Mouse (Mus musculus) mature B cell (primary cell): Measurements from ENCODE around the gene Smg7.

ENCODE experiments used
- in situ Hi-C: fragments of 300-500 bp; cut with MboI; formaldehyde crosslinking; loops from 2 replicates; pipeline ENCODE4 v1.14.3; 2019

Gene Smg7

DNA sequence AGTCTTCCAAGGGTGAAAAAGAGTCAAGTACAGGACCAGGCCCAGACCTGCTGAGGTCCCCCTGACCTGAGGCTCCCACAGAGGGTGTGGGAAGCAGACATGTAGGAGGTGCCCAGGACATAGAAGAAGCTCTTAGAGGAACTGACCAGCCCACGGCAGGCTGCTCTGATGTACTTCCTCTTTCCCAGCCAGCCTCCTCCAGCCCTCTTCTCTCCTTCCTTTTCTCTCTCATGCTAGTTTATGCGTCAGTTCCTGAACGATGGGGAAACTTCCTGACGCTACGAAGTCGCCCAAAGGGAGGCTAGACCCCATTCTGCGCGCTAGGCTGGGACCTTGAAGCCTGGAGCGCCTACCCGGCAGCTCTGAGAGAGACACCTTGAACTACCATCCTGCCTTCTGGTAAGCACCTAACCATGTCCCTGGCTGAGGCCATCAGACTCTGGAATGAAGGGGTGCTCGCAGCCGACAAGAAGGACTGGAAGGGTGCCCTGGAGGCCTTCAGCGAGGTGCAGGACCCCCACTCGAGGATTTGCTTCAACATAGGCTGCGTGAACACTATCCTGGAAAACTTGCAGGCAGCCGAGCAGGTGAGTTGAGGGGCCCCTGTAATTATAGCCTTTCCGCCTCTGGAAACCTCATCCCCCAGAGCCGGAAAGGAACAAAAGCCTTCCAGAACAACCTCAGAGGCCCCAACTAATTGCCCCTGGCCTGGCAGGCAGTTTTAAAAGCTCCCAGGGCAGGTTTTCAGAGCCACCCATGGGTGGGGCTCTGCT, 94.6 kb downstream of the Smg7 start:
- in situ Hi-C loops = no loop called here

DNA sequence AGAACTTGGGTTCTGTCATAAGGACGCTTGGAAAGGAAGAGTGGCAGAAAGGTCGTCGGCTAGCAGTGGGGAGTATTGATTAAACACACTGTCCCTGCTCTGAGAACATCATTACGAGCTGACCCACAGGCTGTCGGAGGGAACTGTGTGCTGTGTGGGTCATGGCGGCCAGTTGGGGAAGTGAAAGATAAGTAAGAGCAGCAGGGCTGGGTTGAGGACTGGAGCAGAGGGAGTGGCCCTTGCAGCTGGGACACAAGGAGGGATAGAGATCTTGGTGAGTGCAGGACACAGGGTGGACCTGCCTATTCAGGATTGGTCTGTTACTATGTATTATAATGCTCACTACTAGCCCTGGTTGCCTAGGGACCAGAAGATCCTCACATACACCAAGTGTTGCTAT, 97.5 kb downstream of the Smg7 start:
- in situ Hi-C loops = no loop called here

DNA sequence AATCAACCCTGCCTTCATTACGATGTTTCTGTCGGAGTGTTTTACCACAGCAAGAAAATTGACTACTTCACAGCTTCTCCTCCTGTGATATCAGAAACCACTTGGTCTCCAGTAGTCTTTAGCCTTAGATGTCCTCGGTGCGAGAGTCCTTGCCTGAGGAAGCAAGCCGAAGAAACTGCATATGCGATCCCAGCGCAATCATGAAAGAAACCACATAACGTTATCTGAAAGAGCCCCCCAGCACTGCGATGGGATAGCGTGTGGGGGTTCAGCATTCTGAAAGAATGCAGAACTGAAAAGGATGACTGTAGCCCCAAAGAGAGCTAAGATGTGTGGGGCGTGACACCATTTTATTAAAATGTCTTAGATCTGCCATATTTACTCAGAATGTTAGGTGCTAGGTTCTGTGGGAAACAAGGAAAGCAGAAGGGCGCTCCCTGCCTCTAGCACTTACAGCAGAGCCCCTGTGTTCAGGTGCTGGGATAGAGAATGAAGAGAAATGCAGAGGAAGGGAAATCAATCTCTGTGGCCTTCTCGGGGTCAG, 101.7 kb downstream of the Smg7 start:
- in situ Hi-C loops = no loop called here

DNA sequence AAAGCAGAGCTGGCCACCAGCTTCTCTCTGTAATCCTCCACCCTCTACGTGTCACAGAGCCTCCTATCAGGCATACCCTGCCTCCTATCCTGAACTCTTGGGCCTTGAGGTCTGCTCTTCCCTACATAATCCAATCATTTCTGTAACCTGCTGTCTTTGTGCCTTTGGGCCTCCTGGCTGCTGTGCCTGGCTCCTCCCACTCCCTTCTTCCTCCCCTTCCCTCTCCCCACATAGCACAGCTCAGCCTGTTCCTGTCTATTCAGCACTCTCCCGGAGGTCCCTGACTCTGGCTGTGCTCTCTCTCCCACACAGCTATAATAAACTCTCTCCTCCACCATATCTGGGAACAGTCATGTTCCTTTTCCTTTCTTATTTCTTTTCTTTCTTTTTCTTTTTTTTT, 102.5 kb downstream of the Smg7 start, which contains the start of gene Ncf2:
Ncf2 (plus strand) TSS at position 298 of the 400 bp plus-strand sequence.
- in situ Hi-C loops = loop anchor here (10.0 kb wide), 1 partner anchor 105 kb away; the partner anchor contains the start of gene Smg7

DNA sequence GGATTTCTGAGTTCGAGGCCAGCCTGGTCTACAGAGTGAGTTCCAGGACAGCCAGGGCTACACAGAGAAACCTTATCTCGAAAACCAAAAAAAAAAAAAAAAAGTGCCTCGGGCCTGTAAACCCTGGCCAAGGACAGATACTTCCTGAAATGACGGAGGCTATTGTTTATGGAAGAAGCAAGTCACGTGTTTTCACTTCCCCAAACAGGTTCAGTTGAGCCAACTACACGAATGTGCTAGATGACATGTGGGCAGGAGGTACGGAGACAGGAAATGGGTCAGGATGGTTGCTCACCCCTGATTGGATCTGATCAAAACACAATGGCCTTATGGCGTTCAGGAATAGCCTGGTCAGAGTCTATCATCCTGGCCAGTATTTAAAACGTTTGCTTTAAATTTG, 104.3 kb downstream of the Smg7 start:
- in situ Hi-C loops = loop anchor here (10.0 kb wide), 1 partner anchor 107 kb away; the partner anchor contains the start of gene Smg7

DNA sequence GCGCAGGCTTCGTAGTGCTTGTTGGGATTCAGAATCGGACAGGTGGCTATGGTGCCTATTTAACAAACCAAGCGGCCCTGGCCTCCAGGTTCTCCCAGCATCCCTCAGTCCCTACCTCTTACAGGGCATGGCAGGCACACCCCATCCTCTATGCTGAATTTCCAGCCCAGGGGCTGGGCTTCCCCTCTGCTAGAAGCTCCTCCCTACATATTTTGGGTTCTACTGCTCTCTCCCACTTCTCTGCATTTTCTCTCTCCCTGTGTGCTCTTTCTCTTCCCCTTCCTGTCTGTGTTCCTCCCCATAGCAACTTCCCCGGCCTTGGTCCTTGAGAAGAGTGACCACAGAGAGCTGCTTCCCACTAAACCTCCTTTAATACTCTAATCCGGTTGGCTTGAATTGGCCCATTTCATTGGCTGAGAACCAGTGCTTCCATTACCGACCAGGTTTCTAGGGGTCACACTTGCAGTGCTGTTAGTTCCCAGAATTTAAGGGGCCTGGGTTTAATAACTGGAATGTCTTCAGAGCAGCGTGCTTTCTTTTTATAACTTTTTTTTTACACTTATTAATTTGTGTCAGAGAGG, 105.7 kb downstream of the Smg7 start:
- in situ Hi-C loops = loop anchor here (10.0 kb wide), 1 partner anchor 108 kb away; the partner anchor contains the start of gene Smg7

DNA sequence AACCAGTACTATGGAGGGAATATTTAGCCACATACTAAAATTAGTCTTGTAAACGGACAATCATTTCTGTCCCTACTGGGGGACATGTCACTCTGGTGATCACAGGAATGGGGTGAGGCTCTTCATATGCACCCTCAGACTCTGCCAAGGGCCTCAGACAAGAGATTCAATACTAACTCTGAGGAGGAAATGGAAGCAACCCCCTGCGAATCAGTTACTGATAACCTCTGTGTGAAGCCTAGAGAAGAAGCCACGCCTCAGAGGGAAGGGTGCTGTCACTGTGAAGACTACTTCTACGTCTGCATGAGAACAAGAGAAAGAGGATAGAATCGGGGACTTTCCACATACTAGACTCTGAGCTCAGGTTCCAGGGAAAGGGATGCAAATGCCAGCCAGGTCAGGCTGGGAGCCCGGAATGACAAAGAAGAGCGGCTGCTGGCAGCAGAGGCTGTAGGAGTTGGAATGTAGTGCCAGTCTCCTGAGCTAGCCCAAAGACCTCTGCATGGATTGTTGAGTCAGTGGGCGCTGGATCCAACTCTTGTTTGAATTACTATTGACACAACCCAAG, 106.7 kb downstream of the Smg7 start:
- in situ Hi-C loops = loop anchor here (10.0 kb wide), 1 partner anchor 109 kb away; the partner anchor contains the start of gene Smg7

DNA sequence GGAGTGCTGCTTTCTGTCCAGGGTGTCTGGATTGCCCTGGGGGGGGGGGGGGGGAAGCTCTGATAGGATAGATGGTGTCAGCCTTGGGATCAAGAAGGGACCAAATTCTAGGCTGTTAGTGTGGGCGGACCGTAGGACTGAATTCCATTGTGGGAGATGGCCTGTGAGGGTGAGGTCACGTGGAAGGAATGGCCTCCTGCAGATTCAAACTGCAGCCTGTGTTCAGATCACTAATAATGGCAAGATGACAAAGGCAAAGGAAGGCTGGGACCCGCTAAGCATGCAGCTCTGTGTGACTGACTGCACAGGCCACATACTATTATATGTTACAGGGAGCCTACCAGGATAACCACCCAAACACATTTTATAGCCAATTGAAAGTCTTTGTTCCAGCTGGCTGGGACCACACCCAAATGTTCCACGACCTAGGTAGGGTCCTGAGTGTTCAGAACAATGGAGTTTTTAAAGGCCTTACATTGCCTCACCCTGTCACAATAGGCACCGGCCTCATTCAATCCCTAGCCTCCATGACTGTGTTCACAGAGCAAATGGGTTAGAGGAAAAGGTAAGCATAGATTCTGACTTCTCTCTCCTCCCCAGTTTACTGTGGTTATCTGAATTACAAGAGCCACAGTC, 108.8 kb downstream of the Smg7 start:
- in situ Hi-C loops = loop anchor here (10.0 kb wide), 1 partner anchor 111 kb away; the partner anchor contains the start of gene Smg7

DNA sequence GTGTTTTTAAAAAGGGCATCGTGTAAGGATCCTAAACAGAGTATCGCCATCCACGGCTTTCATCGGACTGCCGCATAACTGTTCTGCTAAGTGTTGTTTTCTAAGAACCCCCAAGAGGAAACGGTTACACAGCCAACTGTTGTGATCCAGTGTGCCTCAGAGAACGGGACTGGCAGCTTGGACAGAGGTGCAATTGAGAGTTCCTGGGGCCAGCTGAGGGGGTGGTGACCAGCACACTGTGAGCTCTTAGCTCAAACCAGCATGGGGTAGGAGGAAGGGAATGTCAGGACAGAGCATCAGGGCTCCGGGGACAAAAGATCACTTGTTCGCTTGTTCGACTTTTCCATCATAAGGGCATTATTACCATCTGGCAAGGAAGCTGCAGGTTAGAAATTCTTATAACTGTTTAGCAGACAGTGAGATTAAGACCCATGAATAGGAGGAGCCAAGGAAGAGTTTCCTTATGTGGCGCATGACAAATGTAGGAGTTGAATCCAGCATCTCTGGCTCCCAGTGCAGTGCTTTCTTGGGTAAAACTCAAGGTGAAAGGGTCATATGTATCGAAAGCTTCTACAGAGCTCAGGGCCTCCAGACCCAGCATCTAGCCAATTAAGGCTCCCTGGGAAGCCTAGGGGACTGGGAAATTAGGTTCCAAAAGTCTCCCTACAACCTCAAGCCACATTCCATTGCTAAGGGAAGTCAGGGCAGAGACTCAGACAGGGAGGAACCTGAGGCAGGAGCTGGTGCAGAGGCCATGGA, 109.5 kb downstream of the Smg7 start:
- in situ Hi-C loops = loop anchor here (10.0 kb wide), 1 partner anchor 112 kb away; the partner anchor contains the start of gene Smg7

DNA sequence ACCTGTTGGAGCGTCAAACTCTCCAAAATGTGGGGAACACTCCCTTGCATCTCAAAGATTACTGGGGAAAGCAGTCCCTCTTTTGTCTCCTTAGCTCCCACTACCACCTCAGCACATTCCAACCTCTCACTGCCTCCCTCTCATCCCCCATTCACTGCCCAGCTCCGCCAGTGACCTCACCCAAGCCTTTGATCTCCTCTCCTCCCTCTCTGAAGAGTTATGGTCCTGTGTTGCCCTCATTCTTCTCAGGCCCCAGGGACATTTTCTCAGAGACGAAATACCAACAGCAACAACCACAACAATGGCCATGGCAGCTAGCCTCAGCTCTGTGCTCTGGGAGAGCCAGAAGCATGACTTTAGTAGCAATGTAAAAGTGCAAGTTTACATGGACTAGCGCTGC, 111.2 kb downstream of the Smg7 start:
- in situ Hi-C loops = loop anchor here (10.0 kb wide), 1 partner anchor 114 kb away; the partner anchor contains the start of gene Smg7

DNA sequence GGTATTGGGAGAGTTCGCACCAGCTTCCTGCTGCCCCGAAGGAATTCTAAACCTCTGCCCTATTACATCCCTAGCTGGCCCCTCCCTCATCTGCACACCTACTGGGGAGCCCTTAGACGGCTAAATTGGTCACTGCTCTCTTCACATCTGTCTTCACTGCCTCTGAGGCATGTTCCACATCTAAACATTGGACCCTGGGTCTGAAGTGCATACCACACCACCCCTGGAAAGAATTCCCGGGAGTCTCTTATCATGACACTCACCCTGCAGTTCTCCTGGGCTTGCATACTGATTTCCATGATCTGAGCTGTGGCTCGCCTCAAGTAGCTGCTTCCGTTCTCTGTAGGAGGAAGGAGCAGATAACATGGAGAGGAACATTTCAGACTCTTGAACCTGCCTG, 111.6 kb downstream of the Smg7 start:
- in situ Hi-C loops = loop anchor here (10.0 kb wide), 1 partner anchor 114 kb away; the partner anchor contains the start of gene Smg7

DNA sequence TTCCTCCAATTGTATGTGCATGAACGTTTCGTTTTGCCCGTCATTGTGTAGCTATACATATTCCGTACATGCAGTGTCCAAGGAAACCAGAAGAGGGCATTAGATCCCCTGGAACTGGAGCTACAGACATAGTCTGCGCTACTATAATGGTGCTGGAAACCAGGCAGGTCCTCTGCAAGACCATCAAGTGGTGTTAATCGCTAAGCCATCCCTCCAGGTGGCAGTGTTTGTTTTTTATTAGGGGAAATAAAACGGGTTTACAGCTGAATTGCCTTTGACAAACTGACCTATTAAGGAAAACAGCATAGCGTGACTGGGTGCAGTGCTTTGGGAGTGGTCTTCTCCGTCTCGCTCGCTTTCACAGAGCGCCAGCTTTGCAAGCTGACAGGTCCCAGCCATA, 112.2 kb downstream of the Smg7 start:
- in situ Hi-C loops = loop anchor here (10.0 kb wide), 1 partner anchor 115 kb away; the partner anchor contains the start of gene Smg7

DNA sequence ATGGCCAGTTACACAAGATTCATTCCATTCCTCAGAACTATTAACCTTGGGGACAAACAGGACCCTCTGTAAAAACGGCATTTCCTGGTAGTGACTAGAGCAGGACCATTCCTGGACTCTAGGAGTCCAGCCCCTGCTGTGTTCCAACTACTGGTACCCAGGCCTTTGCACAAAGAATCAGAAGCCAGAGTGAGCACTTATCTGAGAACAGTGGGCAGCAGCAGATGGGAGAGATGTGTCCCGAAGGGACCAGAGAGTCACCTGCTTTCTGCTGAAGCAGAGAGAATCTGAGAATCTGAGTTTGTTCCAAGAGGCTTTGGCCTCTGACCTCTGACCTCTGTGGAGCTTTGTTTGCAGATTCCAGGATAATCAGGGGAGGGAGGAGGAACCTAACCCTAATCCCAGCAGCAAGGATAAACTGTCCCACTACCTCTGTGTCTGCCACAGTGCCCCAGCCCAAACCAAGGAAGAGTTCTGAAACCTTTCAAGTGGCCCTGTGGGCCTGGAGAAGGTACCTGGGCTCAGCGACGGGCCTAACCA, 114.3 kb downstream of the Smg7 start:
- in situ Hi-C loops = no loop called here
